Mouse (Mus musculus): ENCODE measurements around the gene Ranbp17.

The Ranbp17 gene

DNA sequence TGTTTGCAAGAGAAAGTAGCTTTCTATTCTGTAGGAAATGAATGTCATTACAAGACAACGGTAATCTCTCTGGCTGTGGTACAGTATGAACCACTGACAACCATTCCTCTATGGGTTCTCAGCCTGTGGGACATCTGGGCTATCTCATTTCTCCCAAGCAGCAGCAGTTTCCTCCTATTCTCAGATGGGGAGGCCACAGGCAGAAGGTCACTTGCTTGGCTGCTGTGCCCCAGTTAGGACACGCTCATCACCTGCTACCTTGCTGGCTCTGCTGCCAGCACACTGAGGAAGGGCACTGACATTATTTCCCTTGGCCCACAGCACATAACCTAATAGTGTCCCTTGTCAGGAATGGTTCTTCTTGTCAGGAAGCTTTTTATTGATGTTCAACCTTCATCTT, 285.4 kb downstream of the Ranbp17 start:
- no peak for DNase-seq

DNA sequence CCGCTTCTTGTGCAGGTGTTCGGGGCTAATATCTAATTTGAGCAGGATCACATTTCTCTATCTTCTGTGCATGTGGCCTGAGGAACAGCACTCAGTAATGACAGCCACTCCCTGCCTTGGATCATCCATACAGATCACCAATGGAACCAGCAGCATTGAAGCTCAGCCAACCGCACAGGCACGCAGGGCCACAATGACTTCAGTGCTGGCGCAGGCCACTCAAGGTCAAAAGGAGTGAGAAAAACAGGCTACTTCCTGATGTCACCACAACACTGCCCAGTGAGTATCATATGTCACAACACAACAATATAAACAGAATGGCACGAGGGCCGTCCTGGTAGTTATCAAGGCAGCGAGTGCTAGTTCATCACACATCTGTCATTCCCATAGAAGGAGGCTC, 287.0 kb downstream of the Ranbp17 start:
- DNase-seq = no peak

DNA sequence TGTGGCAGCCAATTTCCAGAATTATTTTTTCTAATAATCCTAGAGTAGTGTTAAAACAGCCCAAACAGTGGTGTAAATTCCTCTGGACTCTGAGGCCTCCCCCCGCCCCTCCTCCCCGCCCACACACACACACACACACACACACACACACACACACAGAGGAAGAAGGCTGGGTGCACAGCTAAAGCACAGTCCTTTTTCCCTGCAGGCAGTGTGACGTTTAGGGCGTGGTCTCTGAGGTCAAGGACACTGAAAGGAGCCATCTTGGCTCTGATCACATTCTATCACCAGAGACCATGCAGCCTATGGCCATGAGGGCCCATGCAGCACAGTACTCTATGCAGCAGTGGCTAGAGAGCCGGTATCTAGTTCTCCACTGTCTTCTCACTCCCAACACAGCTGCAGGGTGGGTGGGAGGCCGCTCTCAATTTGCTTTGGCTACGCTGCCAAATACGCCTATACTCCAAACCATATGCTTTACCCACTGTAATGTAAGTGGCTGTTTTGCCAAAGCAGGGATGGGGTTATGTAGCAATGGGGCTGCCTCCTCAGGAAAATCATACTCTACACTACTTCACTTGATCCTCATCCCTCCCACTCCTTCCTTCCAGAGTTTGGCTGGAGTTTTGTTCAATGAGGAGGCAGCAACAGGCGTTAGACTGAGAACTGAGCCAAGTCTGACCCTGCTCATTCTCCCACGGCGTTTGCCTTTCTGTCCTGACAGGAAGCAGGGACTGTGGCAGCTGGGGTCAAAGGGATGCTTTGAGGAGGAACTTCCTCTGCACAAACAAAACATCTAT, 291.8 kb downstream of the Ranbp17 start:
- no peak for DNase-seq

DNA sequence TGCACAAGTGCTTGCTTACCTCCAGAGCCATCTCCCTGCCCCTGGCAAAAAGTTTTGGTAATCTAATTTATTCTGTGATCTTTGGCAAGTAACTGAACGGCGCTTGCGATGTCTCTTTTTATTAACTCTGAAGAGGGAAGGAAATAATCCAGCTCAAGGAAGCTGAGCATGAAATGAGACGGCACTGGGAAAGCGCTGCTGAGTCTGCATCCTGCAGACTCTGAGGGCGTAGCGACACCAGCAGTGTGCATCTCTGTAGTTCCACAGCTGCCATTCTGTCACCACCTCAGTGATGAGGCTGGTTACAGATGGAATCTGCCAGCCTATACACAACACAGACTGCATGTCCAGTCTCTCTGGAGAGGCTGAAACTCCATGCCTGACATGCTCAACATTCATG, 292.8 kb downstream of the Ranbp17 start:
- DNase-seq = no peak

DNA sequence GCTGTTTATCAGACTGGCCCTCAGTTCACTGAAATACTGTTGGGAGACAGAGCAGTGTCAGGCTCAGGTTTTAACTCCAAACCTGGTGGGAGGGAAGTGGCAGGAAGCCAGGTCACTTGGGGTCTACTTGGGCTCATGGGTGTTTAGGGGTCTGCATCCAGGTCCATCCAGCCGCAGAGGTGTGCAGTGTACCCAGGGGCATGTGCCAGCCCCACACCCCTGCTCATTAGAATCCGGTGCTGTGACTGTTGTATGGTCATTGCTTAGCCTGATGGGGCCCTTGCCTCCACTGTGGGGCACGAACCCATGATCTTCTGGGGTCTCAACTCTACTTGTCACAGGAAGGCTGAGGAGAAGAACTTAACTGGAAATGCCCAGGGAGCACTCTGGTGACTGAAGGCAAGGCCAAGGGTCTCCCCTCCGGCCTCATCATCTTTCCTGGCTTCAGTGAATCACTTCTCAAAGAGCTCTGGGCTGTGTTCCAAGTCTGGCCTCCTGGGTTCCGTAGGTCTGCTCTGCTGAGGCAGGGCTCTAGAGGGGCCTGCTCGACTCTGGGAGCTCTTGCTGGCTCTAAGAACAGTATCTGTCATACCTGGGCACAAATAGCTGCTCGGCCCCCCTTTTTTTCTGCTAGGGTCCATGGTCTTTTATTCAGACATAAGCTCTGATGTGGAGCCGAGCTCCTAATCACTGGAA, 296.0 kb downstream of the Ranbp17 start:
- DNase-seq = no peak

DNA sequence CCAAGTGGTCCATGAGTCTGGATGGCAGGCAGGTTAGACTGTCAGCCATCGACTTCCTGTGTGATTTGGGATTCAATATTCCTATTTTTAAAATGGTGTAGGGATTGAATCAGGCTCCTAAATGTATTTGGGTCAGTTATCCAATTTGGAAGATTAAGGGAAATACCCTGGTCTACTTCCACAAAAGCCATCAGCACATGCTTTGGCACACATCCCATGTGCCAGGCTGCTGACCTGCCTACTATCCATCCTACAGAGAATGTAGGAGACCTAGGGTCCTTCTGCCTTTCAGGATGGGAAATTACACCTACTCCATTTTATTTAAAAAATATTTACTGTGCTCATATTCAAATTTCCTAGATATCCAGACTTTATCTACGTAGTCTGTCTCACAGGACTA, 306.1 kb downstream of the Ranbp17 start:
- no peak for DNase-seq

DNA sequence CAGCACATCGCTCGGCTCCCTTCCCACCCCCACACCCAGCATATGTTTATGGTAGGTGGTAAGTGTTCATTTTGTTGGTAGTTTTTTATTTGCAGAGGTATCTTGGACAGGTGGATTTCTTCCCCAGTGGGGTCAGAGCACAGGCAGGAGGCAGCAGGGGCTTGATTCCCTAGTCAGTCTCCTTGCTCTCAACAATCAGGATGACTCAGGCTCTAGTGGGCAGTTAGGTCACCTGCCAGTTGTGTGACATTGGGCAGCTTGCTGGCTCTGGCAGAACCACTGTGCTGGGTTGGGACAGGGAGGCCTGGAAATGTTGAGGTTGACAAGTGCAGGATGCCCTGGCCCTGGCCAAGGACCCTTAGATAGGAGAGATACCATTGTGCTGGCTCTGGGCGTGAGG, 308.6 kb downstream of the Ranbp17 start:
- DNase-seq = no peak

DNA sequence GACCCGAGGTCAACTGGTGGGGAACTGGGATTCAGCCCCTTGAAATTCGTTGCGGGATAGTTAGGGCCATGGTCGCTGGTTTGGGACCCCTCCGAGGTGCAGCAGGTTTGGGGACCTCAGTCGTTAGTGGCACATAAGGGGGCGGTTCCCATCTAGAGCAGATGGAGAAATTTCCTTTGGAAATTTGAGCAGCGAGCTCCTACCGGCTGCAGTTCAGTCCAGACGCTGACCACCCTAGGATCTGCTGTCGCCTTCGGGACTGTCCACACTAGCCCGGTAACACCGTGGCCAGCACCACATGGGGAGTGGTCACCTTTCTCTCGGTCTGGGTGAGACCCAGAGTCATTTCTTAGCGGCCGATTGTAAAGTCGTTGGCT, 309.2 kb downstream of the Ranbp17 start:
- no peak for DNase-seq

DNA sequence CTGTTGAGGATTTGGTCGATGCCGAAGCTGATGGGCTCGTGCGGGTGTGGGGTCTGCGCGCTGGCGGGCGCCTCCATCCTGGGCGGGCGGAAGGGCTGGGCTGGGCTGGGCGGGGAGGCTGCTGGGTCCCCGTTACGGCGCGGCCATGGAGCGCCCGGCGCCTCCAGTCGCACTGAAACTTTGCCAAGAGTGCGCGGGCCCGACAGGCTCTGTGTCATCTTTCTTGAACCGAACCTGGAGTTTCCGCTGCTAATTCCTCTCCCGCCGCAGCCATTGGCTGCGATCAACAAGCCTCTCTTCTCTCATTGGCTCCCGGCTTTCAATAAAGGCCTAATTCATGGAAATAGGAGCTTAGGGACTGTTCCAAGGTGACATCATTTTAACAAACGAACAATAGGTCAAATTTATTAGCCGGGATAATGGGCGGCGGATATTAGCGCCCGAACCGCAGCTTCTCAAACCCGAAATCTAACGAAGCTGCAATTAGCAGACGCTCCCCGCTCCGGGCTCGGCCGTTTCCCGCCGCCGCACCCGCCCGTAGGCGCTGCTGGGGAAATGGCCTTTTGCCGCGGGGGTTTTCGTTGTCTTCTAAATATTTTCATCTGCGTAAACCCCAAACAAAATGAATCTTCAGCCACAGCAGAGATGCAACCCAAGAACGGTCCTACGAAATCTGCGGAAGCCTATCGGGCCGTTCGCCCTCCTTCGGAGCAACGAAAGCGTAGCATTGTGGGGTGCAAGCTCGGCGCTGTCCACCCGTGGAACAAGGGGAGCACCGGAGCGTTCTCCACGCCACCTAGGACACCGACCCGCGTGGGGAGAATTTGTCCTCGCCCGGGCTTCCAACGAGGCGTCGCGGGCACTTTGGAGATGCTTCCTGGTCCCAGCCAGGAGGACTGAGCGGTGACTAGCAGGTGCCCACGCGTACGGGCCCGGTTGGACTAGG, 309.9 kb downstream of the Ranbp17 start, which contains the start of gene Tlx3:
TSS of gene Tlx3 (minus strand) at position 207 of the 946 bp plus-strand sequence.
- no peak for DNase-seq

DNA sequence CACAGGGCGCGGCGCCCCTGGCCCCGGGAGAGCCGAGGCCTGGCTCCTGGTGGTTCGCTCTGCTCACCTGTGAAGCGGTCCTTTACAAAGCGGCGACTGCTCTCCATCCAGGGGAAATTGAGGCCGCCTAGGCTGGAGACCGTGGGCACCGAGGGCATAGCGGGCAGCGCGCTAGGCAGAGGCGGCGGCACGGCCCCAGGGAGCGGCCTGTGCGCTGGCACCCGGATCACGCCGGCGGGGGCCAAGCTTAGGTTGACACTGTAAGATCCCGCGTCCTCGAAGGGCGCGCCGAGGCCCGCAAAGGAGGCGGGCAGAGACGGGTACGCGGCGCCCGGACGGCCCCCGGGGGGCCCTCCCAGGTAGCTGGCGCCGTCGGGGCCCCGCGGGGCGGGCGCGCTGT, 310.6 kb downstream of the Ranbp17 start:
- no peak for DNase-seq

DNA sequence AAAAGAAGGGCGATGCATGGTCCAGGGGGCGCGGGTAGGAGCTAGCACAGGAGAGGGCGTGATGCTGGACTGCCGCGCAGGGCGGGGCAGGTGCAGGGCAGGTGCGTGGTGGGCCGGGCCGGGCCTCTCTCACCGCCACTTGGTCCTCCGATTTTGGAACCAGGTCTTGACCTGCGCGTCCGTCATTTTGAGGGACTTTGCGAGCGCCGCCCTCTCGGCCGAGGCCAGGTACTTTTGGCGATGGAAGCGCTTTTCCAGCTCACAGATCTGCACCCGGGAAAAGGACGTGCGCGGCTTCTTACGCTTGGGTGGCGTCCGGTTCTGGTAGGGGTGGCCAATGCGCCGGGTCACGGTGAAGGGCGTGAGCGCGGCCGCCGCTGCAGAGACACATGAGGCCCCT, 311.2 kb downstream of the Ranbp17 start:
- no peak for DNase-seq

DNA sequence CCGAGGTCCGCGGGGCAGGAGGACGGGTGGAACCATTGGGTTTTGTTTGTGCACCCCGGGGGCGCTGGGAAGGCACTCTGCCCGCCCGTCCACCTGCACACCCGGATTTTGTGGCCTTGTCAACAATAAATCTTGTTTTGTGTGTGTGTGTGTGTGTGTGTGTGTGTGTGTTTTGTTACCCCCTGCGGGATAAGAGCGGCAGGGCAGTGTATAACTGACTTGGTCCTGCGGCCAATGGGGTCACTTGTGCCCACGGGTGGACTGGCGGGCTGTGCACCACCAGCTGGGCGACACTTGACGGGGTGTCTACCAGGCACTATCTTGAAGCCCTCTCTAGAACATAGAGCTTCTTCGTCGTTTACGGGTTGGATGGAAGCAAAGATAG, 311.9 kb downstream of the Ranbp17 start:
- DNase-seq = no peak

DNA sequence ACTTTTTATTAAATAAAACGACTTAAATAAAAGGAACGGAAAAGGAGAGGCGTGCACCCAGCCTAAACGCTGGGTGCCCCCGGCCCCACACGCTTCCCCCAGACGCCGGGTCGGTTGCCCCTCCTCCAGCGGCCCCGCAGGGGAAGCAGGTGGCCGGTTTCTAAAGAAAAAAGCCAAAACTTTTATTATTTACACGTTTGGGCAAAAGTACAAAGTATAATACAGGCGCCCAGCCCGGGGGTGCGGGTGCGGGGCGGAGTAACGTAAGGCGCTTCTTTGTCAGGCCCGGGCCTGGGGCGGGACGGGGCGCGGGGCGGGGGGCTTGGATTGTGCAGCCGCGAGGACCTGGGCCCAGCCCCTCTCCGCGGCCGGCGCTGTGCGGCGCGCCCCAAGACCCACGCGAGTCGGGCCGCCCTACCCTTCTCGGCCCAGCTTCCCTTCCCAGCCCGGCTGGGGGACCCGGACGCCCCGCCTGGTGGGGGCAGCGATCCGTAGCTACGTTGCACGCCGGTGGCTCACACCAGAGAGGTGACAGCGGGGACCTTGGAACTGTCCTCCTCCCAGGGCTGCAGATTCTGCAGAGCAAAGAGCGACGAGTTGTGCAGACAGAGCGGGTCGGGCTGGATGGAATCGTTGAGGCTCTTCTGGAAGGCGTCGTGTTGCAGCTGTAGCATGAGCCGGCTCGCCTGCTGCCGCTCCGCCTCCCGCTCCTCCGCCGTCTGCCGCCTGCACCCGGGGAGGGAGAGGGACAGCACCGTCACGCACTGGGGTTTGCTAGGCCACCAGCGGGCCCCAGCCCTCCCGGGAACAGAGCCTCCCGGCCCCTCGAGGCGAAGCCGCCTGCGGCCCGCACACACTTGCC, 312.6 kb downstream of the Ranbp17 start:
- DNase-seq = no peak

DNA sequence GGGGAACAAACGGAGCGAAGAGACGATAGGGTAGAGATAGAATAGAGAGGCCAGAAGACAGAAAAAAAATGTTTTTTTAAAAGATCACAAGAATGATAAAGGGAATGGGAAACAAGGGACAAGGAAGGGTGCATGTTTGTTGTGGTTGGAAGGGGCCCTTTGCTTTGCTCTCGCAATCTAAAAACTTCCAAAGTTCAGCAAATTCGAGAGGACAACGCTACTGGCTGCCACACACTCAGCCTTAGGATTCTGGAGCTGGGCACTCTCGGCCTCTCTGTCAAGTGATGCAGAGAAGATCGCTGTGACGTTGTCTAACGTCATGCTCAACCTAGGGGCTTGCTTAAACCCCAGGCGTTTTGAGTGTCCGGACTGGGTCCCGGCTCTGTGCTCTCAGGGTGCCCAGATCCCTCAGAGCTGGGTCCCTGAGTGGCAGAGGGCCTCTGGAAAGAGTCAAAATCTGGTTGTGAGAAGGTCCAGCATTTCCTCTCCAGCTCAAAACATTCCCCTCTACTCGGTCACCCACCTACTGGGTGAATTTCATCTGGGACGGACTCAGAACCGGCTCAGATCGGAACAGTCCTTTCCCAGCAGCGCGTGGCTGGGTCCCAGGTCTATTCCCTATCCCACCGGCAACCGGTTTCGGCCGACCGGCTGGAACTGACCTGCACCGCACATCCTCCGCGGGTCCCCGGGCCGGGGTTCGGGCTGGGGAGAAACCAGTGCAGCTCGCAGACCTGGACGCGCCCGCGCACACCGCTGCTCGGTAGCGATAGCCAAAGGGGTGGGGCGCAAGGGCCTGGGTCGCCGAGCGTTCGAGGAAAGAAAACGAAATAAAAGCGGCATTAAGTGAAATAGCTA, 313.4 kb downstream of the Ranbp17 start:
- no peak for DNase-seq

DNA sequence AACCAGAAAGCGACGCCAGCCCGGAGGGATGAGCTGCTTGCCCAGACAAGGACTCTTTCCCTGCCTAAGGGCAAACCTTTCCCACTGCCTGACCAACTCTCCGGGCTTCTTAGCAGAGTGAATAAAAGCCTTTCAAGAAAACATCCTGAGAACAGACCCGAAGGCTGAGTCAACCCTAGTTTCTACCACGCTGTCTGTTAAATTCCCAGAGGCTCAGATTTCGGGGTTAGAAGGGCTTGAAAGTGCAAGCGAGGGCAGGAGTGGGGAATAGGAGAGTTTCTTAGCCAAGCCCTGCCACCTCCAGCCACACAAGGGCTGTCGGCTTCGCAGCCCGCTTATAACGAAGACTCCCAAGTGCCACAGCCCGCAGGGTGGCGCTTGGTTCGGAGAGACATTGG, 314.4 kb downstream of the Ranbp17 start:
- DNase-seq = no peak

DNA sequence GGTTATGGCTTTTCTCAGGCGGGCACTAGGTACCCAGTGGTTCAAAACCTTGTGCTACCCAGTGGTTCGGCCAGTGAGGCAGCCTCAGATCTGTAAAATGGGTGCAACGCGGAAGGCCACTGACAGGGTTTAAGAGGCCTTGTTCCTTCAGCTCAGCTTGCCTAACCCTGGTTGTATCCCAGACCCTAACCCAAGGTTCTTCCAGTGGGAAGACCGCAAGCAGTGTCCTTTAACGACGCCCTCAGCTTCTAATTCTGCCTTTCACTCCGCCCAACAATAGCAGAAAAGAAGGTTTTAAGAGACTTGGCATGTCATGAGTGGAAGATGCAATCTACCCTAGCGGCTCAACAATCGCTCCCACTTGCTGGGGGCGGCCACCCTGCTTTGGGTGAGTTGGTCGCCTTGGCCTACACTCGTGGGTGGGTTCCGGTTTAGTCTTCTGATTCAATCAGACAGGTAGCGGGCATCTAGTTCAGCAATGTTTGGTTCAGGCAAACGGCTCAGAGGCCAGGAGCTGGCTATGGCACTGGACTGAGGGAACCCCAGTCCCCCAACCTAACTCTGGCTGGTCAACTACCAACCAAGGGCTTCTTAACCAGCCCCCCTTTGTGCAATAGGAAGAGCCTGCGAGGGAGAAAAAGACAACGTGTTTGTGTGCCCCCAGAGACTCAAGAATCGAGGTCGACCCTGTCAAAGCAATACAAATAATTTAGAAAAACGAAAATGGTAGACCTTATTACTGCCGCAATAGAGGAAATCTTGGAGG, 315.0 kb downstream of the Ranbp17 start:
- no peak for DNase-seq

DNA sequence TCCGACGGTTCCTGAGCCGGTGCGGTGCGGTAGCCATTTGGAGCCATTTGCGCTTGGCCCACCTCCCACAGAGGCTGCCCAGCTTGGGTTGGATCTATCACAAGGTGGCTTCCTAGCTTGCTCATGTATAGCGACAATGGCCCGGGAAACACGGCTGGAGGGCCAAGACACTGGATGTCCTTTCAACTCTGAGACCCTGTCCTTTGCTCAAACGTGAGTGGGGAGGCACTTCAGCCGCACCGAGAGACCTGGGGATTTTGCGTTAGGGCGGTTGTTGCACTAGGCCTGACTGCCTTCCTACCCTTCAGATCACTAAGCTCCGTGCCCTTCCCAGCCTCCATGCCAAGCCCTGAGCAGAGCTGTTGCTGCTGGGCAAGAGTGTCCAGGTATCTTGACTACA, 315.9 kb downstream of the Ranbp17 start:
- no peak for DNase-seq

DNA sequence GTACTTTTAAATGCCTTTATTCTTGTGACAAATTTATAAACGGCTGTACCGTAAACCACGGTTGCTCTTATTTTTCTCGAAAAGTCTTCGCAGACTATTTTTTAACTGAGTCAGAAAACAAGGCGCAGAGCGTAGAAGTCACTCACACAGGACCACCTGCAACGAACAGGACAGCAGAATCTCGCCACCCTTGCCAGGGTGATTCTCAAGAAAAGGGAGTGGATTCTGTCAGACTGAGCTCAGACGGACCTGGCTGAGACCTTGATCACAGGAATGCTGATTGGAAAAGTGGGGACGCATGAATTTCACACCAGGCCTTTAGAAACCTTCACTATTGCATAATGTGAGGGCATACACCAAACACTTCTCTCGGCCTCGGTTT, 316.4 kb downstream of the Ranbp17 start:
- DNase-seq = no peak

DNA sequence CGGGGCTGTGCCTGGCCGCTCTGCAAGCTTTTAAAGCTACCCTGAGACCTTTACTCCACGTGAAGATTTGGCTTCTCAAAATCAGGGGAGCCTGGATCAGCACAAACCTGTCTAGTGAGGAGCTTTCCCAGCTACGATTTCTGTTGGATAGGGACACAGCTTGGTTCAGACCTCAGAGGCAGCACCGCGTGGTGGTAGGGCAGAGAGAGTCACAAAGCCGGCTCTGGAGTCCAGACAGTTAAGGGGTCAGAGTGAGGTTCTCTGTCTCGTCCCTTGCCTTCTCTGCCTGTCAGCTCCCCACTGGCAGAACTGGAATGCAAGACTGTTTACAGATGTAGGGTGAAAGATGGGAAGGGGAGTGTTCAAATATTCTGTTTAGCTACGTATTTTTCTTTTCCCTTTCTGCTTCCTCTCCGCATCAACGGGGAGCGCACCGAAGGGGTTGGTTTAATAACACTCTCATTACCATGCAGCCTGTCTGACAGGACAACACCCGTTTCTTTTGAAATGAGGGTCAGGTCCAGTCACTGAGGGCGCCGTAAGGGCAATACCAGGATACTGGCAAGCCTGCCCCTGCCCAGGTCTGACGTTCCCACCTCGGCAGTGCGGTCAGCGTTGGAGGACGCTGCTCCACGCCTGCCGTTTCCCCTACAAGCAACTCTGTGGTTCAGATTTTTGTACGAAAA, 317.0 kb downstream of the Ranbp17 start:
- no peak for DNase-seq
